Mouse (Mus musculus) large intestine, adult 2 months (tissue): ENCODE results near the gene Tmem132b. TPM values are rescaled to one million over a fixed set of nuclear protein-coding genes. Genes with fewer than 3 reads are reported as not detected.

Experiments
- DNase-seq: peaks from one replicate; pipeline ENCODE4 v3.0.0-alpha.2; 2012; ENCODE audit warnings: low read depth, low spot score
- WGBS: fragments of 180-500 bp; shearing (Covaris S2); methylation state at CpG from one replicate; pipeline ENCODE4 v1.1.7; 2018; 5-methylcytosine and 5-hydroxymethylcytosine counted together
- polyA plus RNA-seq: library from polyadenylated mRNA; depleted of rRNA; stranded (reverse); fragments of >200 nt; gene quantifications from 2 replicates; pipeline ENCODE4 v1.2.3, GENCODE M21; 2012

Tmem132b gene
- polyA plus RNA-seq, 1 experiment = 0.12 TPM

DNA sequence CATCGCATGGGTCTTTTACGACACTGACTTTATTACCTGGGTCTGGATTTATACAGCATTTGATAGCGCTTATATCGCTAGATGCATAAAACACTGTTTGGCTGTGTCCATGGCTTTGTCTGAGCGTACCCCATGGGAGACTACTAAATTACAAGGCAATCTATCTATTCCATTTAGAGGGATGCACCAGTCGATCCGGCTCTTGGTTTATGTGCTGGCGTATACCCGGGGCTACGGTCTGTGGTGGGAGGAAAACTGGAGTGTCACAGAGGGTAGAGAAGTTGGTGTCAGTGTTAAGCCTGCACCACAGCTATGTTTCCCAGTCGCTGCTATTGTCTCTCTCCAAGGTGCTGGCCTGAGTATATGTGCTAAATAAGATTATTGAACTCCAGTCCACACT is 34.2 kb downstream of the Tmem132b start:
- 57% methylated on average over 11 of the region's 11 CpGs for WGBS
- no peak for DNase-seq

DNA sequence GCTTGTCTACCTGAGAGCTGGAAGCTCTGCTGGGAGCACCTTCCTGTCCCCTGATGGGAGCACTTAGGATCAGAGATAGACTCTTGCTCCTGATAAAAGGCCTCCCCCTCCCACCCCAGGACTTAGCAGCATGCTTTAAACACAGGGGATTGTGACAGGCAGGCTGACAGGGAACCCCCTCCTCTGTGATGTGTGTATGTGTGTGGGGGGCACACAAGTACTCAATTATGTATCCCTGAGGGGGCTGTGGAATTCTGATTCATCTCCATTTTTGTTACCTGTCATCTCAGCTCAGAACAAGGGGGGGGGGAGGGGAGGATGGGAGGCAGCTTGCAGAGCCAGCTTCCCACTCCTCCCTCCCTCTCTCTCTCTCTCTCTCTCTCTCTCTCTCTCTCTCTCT is 36.9 kb downstream of the Tmem132b start:
- DNase-seq = no peak

DNA sequence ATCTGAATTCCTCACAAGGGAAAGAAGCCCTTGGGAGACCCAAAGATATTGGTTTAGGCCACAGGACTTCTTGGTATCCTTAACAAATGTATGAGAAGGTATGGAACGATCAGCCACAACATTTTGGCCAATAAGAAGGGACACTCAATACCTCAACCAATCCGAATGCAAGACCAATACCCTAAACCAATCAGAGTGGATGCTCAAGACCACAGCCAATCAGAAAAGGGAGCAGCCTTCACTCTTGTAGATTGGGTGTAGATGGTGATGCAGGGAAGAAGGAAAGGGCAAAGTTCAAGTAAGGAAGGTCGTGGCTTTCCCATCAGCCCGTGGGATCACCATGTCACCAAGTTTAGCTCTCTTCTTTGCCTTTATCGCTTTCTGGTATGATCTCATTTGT is 40.4 kb downstream of the Tmem132b start:
- WGBS = 81% methylated on average over 5 of the region's 5 CpGs
- DNase-seq = no peak

DNA sequence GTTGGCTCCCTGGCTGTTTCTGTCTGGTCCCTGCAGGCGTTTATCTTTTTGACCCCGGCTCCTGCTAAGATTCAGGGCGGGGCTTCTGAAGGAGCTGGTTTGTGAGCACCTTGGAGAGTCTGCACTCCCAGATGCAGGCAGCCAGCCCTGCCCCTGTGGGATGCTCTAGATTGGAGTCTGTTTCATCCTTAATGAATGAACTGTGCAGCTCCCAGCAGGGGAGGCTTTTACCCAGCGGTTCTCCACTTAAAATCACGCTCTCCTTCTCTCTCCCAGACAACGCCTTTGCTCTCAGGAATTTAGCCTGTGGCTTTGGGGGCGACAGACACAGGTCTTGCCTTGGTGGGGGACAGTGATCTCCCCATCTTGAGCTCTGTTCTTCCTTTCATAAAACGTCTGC is 43.3 kb downstream of the Tmem132b start:
- WGBS = 19% methylated on average over 8 of the region's 8 CpGs
- no peak for DNase-seq

DNA sequence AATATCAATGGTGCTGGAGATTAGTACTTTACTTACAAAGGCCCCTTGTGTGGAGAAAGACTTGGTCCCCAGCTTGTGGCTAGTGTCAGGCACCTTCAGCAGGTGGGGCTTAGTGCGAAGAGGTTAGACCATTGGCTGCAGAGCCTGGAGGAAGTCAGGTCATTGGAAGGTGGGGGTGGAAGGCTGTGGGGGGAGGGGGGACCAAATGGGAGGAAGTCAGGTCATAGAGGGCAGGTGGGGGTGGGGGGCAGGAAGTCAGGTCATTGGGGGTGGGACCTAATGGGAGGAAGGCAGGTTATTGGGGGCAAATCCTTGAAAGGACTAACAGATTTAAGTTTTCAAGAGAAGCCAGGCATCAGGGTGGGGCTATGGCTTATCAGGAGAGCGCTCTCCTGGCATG is 44.3 kb downstream of the Tmem132b start:
- no peak for DNase-seq
- WGBS = 87% methylated on average over 2 of the region's 2 CpGs

DNA sequence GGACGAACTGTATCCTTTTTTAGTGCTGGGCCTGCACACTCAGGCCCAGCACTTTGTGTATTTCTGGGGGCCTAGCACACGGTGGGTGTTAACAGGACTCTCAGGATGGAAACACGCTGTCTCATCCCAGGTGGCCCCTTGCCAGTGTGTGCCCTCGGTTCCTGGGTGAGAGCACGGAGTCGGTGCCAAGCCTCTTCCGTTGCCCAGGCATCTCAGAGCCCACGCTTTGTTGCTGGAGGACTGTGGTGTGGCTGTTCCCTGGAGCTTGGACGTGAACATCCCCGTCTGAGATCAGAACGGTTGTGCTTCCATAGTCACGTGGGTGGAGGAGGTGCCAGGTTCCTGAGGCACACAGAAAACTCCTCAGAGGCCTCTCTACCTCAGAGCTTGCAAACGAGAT is 47.1 kb downstream of the Tmem132b start:
- whole genome bisulfite sequencing = 75% methylated on average over 13 of the region's 13 CpGs
- no peak for DNase-seq

DNA sequence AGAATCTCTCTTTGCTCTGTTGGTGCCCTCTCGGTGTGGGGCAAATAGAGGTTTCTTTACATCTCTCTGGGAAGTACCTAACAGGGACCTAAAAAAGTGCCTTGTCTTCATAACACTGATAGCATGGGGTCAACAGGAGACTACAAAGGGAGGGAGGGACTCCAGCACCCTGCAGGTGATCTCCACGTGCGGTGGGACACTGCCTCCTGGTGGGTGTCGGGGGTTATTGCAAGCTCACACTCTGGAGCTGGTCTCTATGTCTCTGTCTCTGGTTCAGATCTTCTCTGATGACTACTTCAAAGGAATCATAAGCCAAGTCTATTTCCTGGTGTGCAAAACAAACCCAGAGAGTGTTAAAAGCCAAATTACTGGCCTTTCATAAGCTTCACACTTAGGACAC is 47.6 kb downstream of the Tmem132b start:
- no peak for DNase-seq
- WGBS = 53% methylated on average over 4 of the region's 4 CpGs

DNA sequence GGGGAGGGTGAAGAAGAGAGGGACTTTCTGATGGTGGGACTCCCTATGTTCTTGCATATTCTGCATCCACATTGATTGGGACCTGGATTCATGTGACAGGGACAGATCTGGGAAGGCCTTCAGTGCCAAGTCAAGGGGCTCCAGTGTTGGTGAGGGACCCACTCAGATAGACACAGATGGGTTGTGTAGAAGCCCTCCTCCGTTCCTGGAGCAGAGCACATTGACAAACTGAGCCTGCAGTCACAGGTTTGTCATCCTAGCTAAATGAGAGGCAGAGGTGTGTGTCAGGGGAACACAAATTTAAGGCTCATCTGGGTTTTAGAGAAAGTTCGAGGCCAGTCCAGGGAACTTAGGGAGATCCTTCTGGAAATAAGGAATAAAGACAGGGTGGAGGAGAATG is 51.7 kb downstream of the Tmem132b start:
- DNase-seq = no peak
- whole genome bisulfite sequencing = 69% methylated on average over 2 of the region's 2 CpGs

DNA sequence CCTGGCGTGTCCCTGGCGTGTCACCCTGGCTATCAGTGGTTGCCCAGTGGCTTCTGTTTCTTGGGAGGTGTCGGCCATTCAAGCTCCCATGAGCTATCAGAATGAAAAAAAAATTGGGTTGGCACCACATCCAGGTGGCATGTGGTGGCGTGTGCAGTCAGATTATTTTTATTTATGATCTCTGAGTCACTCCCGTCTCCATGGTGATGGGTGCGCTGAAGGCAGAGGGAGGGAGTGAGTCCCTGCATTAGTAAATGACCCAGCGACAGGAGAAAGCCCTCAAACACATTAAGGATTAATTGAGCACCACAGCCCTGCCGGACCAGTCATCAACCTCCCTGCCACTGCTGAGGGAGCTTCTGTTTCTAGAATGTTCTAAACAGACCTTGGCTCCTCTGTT is 52.3 kb downstream of the Tmem132b start:
- WGBS = 51% methylated on average over 8 of the region's 8 CpGs
- DNase-seq = no peak

DNA sequence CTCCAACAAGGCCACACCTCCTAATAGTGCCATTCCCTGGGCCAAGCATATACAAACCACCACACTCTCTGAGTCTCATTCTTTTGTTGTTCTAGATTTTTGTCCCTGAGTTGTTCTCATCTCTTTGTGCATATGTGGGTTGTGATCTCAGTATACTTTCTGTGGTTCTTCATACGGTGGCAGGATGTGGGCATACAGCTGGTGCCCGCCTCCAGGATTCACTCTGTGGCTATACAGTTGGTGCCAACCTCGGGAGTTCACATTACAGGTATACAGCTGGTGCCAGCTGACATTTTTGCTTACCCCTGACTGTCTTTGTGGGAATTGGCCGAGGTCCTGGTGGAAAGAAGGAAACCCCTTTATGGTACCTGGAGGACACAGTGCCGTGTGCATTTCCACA is 53.6 kb downstream of the Tmem132b start:
- WGBS = 68% methylated on average over 5 of the region's 5 CpGs
- DNase-seq = no peak

DNA sequence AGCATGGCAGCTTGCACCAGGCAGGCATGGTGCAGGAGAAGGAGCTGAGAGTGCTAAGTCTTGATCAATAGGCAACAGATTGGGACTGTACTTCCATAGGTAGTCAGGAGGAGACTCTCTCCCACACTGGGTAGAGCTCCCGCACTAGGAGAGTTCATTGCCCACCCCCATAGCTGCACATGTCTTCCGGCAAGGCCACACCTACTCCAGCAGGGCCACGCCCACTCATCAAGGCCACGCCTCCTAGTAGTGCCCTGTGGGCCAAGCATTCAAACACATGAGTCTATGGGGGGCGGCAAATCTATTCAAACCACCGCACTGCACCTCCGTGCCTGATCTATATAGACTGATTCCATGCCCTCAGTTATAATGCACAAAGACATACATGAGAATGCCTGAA is 56.6 kb downstream of the Tmem132b start:
- 58% methylated on average over 7 of the region's 7 CpGs for WGBS
- DNase-seq = no peak

DNA sequence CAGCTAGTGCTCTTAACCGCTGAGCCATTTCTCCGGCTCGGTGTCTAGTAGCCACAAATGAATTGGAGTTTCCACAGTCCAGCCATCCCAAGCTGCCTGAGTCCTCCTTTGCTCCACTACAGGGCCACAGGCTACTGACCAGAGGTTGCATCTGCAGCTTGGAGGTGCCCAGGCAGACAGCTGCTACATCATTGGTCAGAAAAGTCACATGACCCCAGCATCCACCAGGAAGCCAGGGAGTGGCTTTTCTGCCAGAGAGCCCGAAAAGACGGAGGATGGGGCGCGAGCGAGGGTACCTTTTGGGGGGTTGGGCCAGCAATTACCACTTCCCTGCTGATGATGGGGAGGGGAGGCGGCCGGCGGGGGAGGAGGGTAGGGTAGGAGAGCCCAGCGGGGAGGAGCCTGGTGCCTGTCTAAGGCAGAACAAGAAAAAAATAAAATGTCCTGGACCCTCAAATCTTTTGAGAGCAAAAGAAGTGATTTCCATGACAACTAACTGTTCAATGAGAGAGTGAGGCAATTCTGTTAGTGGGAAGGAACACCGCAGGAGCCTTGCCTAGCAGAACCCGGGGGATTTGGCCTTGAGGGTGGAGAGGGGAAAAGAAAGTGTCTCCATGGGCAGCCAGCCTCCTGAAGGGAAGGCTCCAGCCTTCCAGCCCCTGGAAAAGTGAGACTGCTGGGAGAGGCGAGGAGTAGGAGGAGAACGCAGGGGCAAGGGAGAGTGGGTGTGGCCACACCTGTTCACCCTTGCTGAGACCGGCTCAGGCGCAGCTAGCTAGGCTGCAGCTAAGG is 57.5 kb downstream of the Tmem132b start:
- DNase-seq = no peak
- 8% methylated on average over 18 of the region's 18 CpGs for whole genome bisulfite sequencing

DNA sequence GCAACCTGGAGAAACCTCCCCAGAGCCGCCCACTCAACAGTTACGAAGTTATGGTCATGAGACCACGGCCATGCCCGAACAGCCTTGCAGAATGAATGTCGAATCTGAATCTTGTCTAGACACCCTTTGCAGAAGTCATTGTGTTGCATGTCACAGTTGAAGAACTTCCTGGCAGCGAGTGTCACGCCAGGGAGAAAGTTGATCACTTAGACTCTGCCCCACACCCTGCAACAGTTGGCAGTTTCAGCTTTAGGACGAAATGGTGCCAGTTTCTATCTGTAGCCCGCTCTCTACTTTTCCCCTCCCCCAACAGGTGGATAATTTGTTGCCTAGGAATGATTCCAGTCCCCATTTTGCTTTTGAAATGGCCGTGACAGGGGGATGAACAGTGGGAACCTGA is 66.5 kb downstream of the Tmem132b start:
- 74% methylated on average over 10 of the region's 10 CpGs for WGBS
- DNase-seq = no peak

DNA sequence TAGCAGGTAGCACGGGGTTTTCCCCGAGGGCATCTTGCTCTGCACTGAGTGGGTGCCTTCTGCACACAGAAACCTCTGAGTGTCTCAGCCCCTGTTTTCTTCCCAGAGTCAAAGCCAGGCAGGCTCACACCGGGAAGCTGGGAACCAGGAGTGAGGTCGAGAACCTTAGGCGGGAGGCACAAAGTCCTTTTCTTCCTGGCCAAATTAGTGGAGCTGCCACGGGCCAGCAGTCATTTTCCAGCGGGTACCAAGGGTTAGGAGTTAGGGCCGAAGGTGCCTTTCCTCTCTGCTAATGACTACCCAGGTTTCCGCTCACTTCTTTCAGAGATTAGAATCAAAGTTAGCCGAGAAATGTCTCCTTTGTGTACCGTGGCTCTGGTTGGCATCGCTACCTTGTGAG is 75.6 kb downstream of the Tmem132b start:
- DNase-seq = no peak
- 78% methylated on average over 12 of the region's 12 CpGs for WGBS

DNA sequence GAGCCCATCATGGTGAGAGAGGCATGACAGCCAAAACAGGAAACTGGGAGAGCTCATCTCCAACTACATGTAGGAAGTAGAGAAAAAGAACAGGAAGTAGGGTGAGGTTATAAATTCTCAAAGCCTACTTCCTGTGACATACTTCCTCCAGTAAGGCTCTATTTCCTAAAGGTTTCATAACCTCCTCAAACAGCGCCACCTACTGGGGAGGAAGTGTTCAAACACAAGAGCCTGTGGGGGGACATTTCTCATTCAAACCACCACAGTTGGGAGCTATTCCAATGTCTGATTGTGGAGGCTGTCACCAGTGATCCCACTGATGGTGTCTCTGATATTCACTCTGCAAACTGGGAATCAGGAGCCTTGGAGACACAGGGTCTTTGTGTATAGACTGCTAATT is 78.4 kb downstream of the Tmem132b start:
- 66% methylated on average over 1 of the region's 1 CpGs for WGBS

DNA sequence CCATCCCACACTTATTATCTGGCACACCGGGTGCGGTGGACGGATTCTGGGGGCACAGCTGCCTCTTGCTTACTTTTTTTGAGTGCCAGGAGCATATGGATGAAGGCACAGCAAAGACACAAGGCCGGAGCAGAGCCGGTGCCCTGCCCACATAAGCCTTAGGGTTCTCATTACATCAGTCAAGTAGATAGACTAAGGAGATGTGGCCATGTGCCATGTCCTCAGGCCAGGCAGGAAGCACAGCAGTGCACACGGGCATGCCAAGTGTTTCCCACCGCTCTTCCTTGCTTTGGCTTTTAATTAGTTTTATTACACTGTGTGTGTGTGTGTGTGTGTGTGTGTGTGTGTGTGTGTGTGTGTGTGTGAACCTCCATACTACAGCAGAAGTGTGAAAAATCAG is 80.9 kb downstream of the Tmem132b start:
- 81% methylated on average over 7 of the region's 7 CpGs for WGBS
- DNase-seq = no peak

More for the DNA sequence above, 78.4 kb downstream of the Tmem132b start:
- DNase-seq = no peak

DNA sequence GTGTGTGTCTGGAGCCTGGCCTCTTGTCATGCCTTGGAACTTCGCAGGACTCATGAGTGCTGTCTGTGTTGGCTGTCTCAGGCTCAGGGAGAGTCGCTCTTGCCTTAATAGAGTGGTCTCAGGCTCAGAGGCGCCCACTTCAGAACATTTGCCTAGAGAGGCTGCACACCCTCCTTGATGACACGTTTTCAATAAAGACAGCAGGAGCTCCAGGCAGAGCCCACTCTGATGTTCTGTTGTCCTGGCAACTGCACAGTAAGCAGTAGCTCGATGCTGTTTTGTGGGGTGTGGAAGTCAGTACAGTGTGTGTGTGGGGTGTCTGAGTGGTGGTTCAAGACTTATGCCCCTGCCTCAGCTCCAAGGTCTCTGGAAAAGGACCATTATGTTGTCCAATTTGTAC is 81.6 kb downstream of the Tmem132b start:
- no peak for DNase-seq
- WGBS = 79% methylated on average over 5 of the region's 5 CpGs

DNA sequence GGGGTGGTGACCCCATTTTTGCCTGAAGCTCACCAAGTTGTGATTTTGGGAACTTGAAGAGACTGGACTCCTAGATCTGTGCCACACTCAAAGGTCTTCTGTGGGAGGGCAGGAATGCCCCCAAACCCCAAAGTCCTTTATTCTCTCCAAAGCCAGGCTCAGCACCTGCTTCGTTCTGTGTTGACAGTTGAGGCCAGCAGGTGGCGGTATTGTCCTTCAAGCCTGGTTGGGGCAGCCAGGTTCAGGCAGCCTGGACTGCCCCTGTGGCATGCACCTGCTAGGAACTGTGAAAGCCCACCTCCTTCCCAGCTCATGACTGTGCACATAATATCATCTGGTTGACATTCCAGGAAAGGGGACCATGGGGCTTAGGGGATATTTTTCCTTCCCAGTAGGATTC is 82.8 kb downstream of the Tmem132b start:
- no peak for DNase-seq
- 55% methylated on average over 2 of the region's 2 CpGs for WGBS

DNA sequence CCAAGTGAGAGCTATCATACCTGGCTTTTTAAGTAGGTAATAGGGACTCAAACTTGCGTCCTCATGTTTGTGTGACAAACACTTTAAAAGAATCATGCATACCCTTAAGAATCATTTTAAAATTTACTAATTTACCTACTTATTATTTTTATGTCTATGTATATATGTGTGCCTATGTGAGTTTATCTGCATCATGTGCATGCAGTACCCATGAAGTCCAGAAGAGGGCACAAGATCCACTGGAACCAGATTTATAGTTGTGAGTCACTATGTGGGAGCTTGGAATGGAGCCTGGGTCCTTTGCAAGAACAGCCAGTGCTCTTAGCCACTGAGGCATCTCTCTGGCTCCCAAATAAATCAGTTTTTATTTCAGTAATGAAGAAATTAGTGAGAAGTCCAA is 85.5 kb downstream of the Tmem132b start:
- WGBS = 100% methylated on average over 1 of the region's 1 CpGs
- no peak for DNase-seq

DNA sequence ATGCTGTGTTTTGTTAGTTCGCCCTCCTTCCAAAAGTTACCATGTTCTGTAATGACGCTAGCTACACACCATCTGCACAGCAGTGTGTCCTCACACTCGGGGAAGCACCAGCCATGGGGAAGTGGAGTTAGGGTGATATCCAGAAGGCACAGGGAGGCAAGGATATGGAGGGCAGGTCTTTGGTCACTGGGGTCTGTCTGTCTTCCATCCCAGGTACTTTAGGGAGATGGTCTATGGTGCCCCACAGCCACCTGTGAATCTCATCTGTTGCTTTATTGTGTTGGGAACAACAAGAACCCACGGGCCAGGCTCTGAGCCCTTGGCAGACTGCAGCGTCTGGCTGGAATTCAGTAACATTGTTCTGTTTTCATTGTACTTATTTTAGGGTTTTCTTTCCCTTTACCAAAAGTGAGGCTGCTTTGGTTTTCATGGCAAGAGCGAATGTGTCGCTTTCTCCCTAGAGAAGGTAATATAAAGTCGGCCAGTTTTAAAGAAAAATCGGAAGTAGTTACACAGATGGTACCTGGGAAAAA is 96.3 kb downstream of the Tmem132b start:
- no peak for DNase-seq
- WGBS = 82% methylated on average over 9 of the region's 9 CpGs

DNA sequence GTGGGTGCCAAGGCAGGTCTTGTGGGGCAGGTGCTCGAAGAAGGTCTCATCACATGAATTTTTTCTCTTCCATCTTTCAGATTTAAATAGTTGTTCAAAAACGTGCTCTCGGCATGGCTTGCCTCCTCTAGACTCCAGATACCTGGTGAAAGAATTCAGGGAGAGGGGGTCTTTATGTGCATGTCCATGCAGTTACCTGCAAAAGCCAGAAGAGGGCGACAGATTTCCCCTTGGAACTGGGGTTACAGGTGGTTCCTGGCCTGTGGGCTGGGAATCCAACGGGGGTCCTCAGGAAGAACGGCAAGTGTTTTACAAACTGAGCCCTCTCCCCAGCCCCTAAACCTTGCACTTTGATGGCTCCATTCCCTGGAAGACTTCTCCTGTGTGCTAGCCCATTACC is 103.1 kb downstream of the Tmem132b start:
- WGBS = 76% methylated on average over 6 of the region's 6 CpGs
- DNase-seq = no peak

DNA sequence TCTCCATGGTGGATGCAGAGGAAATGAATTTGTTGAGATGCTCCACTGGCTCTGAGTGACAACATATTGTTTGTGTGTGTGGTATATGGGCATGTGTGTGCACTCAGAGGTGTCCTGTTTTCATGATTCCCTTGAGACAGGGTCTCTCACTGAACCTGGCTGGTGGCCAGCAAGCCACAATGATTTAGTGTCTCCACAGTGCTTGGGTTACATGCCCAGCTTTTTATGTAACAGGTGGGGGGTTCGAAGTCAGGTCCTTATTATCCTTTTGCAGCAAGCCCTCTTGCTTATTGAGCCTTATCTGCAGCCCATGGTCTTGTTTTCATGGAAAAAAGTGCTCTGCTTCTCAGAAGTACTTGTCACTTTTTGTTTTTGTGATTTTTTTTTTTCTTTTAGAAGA is 109.4 kb downstream of the Tmem132b start:
- 56% methylated on average over 1 of the region's 1 CpGs for WGBS
- no peak for DNase-seq
